Mouse (Mus musculus) liver, adult 2 months (tissue): ENCODE measurements around the gene Lrrc49.

Experiments
- CTCF ChIP-seq: fragments of 200-500 bp; IDR thresholded peaks from 2 replicates; pipeline ENCODE4 v1.5.1; 2011; ENCODE audit warnings: low read depth, low read length, control low read depth
- POLR2A ChIP-seq: fragments of 200-500 bp; IDR thresholded peaks from 2 replicates; pipeline ENCODE4 v1.6.1; 2011; ENCODE audit warnings: low read length, control low read depth; ENCODE audit not compliant: insufficient read depth; ENCODE audit errors: extremely low read depth

DNA sequence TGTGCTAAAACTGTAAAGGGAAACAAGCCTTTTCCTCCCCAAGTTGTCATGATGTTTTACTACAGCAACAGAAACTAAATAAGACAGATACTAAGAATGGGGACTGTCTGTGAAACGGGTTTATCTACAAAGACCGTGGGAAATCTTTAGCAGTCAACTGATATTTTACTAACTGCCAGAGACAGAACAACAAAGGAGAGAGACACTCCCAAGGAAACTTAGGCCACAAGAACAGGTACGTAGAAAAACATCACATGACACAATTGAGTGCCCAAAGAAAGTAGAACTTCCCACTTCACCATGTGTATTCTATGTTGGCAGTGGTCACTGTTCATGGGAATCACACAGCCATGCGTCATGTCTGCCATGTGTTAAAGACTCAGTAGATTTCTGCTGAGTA, 116.2 kb downstream of the Lrrc49 start:
- TF ChIP-seq CTCF: no peak
- TF ChIP-seq POLR2A: no peak
